Mouse (Mus musculus): ENCODE results near the gene Pigv.

GRCm38 (mm10) chr4:133624830-133625229 lies 47.6 kb downstream of the Pigv start:
- TF ChIP-seq CTCF (conservative IDR thresholded peaks at IDR 0.05; ENCODE audit: insufficient read depth, insufficient read length, low read depth, low read length) = no peak
- no peak for TF ChIP-seq POLR2A (IDR thresholded peaks at IDR 0.05; ENCODE audit: low read depth, low read length)

Measured in kidney, adult 2 months (tissue).